Mouse (Mus musculus) kidney, adult 2 months (tissue): ENCODE measurements around the gene Acot5. TPM values are rescaled to one million over a fixed set of nuclear protein-coding genes. Genes with fewer than 3 reads are reported as not detected.
"Not testable (repeated sequence)": the region's sequence is repeated elsewhere in the genome, so short reads cannot be mapped to it uniquely, and the experiment has no call there.

Experiments
- DNase-seq: peaks from one replicate; pipeline ENCODE4 v3.0.0; 2021
- H3K27ac ChIP-seq: fragments of 200-500 bp; 2 replicates; pipeline ENCODE4 v1.5.1; 2012; ENCODE audit warnings: low read depth, low read length, control low read depth, inconsistent platforms; ENCODE audit not compliant: insufficient read depth
- H3K27me3 ChIP-seq: fragments of 200-500 bp; replicated peaks from 2 replicates; pipeline ENCODE4 v1.6.1; 2012; ENCODE audit warnings: mild to moderate bottlenecking, moderate library complexity, low read length, inconsistent platforms; ENCODE audit not compliant: control insufficient read depth, insufficient read depth
- H3K36me3 ChIP-seq: fragments of 200-500 bp; 2 replicates; pipeline ENCODE4 v1.6.1; 2012; ENCODE audit warnings: mild to moderate bottlenecking, moderate library complexity, low read length, inconsistent platforms; ENCODE audit not compliant: control insufficient read depth, insufficient read depth
- H3K4me1 ChIP-seq: fragments of 200-500 bp; 2 replicates; pipeline ENCODE4 v1.6.1; 2011; ENCODE audit warnings: low read length; ENCODE audit not compliant: control insufficient read depth, insufficient read depth
- H3K4me3 ChIP-seq: fragments of 200-500 bp; 2 replicates; pipeline ENCODE4 v1.5.1; 2011; ENCODE audit warnings: mild to moderate bottlenecking, low read depth, low read length, control low read depth; ENCODE audit not compliant: insufficient read depth
- CTCF ChIP-seq: fragments of 200-500 bp; conservative IDR thresholded peaks from 2 replicates; pipeline ENCODE4 v1.5.1; 2011; ENCODE audit warnings: low read depth, mild to moderate bottlenecking, control low read depth, low read length, moderate library complexity, mixed read lengths; ENCODE audit not compliant: insufficient read depth, insufficient read length
- POLR2A ChIP-seq: fragments of 200-500 bp; IDR thresholded peaks from one replicate; pipeline ENCODE4 v1.6.1; 2011; ENCODE audit warnings: low read depth, low read length, control low read depth
- WGBS: fragments of 180-500 bp; shearing (Covaris S2); methylation state at CpG from one replicate; pipeline ENCODE4 v1.1.7; 2018; 5-methylcytosine and 5-hydroxymethylcytosine counted together
- polyA plus RNA-seq: library from polyadenylated mRNA; depleted of rRNA; stranded (reverse); fragments of >200 nt; gene quantifications from 2 replicates; pipeline ENCODE4 v1.2.3, GENCODE M21; 2012

Acot5 gene
- polyA plus RNA-seq, 1 experiment = 0.16 TPM

DNA sequence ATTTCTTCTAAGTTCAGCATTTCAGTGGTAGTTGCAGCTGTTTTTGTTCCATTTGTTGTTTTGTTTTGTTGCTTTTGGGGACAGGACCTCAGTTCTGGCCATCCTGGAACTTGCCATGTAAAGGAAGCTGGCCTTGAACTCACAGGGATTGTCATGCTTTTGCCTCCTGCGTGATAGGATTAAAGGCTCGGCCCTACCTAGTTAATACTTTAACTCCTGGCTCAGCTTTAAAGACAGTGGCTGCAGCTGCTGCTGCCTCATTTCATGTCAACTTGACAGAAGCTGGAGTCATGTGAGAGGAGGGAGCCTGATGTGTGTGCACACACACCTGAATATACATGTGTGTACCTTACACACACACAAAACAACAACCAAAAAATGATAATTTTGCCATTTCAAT is 25.1 kb upstream of the Acot5 start:
- TF ChIP-seq CTCF = no peak
- no peak for TF ChIP-seq POLR2A
- no peak overlapping the region for H3K4me3 ChIP-seq
- WGBS = 41% methylated on average over 2 of the region's 2 CpGs

GRCm38 (mm10) chr12:84046906-84047305 is 22.2 kb upstream of the Acot5 start:
- WGBS = 98% methylated on average over 1 of the region's 1 CpGs
- Histone ChIP-seq H3K4me3 (no peak overlapping the region), H3K4me1 (peaks cover 11% of the 10 kb centered on the region; the same call in 1 of the 2 replicates), H3K27me3 (no peaks in the 10 kb centered on the region), H3K36me3 (no peaks in the 10 kb centered on the region), H3K27ac (no peak overlapping the region)
- DNase-seq = no peak
- TF ChIP-seq POLR2A (no peak), CTCF (no peak)

More for the DNA sequence above, 25.1 kb upstream of the Acot5 start:
- peaks cover 13% of the 10 kb centered on the region; the same call in 1 of the 2 replicates for H3K4me1 ChIP-seq
- no peaks in the 10 kb centered on the region for H3K36me3 ChIP-seq
- peak; percentile 75 for DNase-seq
- no peak overlapping the region for H3K27ac ChIP-seq
- H3K27me3 ChIP-seq = no peaks in the 10 kb centered on the region

DNA sequence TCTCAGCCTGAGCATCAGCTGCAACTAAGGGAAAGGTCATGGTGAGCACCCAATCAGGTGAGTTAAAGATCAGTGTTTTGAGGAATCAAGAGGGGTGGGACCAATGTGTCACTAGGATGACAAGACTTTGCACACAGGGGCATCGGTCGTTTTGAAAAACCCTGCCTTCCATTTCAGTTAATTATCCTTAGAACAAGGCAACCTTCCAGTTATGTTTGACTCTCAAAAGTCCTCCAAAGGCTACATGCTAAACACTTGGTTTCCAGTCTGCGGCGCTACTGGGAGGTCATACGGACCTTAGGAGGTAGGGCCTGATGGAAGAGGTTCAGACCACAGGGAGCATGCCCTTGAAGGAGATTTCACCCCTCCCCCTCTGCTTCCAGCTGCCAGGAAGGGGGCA is 18.4 kb upstream of the Acot5 start:
- peak; percentile 90 for DNase-seq

GRCm38 (mm10) chr12:84051937-84052474 is 17.1 kb upstream of the Acot5 start, which contains the start of gene Acot3:
Gene Acot3 (plus strand): TSS chr12:84052144.
- peaks cover 3% of the 10 kb centered on the region; the same call in 1 of the 2 replicates for H3K4me1 ChIP-seq
- TF ChIP-seq CTCF (no peak), POLR2A (no peak)
- peak within 1 kb of the TSS; percentile 84 for H3K27ac ChIP-seq
- peak; percentile 49 for DNase-seq
- 67% methylated on average over 5 of the region's 5 CpGs for WGBS
- H3K4me3 ChIP-seq = peak within 1 kb of the TSS; percentile 69; the same call in 1 of the 2 replicates
- H3K36me3 ChIP-seq = no peaks in the 10 kb centered on the region
- H3K27me3 ChIP-seq = no peaks in the 10 kb centered on the region

More for the DNA sequence above, 18.4 kb upstream of the Acot5 start:
- not testable (repeated sequence) for H3K4me1 ChIP-seq, H3K4me3 ChIP-seq, H3K27me3 ChIP-seq, H3K36me3 ChIP-seq
- 41% methylated on average over 5 of the region's 5 CpGs for WGBS
- peak overlapping the region; percentile 72 for H3K27ac ChIP-seq

DNA sequence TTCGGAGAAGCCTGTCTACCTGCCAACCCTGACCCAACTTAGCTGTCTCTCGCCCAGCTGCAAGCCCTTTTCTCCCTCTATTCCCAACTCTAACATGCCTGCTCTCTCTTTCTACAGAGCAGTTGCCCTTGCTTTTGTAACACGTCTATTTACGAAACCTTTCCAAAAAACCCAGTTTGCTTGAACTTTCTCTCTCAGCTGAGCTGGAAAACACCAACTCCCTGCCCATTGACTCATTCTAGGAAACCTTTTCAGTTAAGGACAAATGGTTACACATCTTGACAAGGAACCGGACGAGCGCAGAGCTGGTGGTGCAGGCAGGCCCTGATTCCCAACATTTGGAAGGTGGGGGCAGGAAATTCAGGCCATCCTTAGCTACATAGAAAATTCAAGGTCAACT is 16.5 kb upstream of the Acot5 start:
- Histone ChIP-seq H3K27me3 (no peaks in the 10 kb centered on the region), H3K36me3 (no peaks in the 10 kb centered on the region), H3K4me3 (peak overlapping the region; percentile 69; the same call in 1 of the 2 replicates), H3K4me1 (peaks cover 3% of the 10 kb centered on the region; the same call in 1 of the 2 replicates), H3K27ac (peak overlapping the region; percentile 34)
- TF ChIP-seq POLR2A (no peak), CTCF (no peak)
- peak; percentile 55 for DNase-seq
- WGBS = 54% methylated on average over 7 of the region's 7 CpGs

- TF ChIP-seq POLR2A (no peak), CTCF (no peak)
- DNase-seq = peak; percentile 40
- WGBS = 11% methylated on average over 16 of the region's 16 CpGs
- Histone ChIP-seq H3K4me3 (peak overlapping the region; percentile 69), H3K27me3 (no peaks in the 10 kb centered on the region), H3K4me1 (peaks cover 3% of the 10 kb centered on the region; the same call in 1 of the 2 replicates), H3K27ac (peak overlapping the region; percentile 62), H3K36me3 (no peaks in the 10 kb centered on the region)
Measured at GRCm38 (mm10) chr12:84053173-84053572, 16.0 kb upstream of the Acot5 start.

- TF ChIP-seq CTCF = peak; percentile 43
- no peak for TF ChIP-seq POLR2A
- Histone ChIP-seq H3K27me3 (no peaks in the 10 kb centered on the region), H3K4me1 (peaks cover 3% of the 10 kb centered on the region; the same call in 1 of the 2 replicates), H3K36me3 (no peaks in the 10 kb centered on the region), H3K4me3 (peak overlapping the region; percentile 69), H3K27ac (peak overlapping the region; percentile 62; the same call in 1 of the 2 replicates)
- WGBS = 3% methylated on average over 41 of the region's 46 CpGs
- peak; percentile 76 for DNase-seq
Measured at GRCm38 (mm10) chr12:84053679-84054391, 15.3 kb upstream of the Acot5 start.
